Mouse (Mus musculus) intestine, postnatal 0 days (tissue): ENCODE data around the gene Zbtb16. TPM values are rescaled to one million over a fixed set of nuclear protein-coding genes. Genes with fewer than 3 reads are reported as not detected.

Experiments
- ATAC-seq: fragments of 200-750 bp; cut with Nextera tagmentation; 2 replicates; pipeline ENCODE4 v1.8.0; 2017; ENCODE audit warnings: mild to moderate bottlenecking, moderate TSS enrichment, moderate library complexity
- H3K27ac ChIP-seq: fragments of 300-500 bp; sonication (generic); 2 replicates; pipeline ENCODE4 v1.5.1; 2014; ENCODE audit warnings: mild to moderate bottlenecking, low read depth, low read length, moderate library complexity
- H3K27me3 ChIP-seq: fragments of 300-500 bp; sonication (generic); replicated peaks from 2 replicates; pipeline ENCODE4 v1.6.1; 2014; ENCODE audit warnings: low read length, mixed read lengths; ENCODE audit not compliant: control insufficient read depth, insufficient read depth
- H3K36me3 ChIP-seq: fragments of 300-500 bp; sonication (generic); 2 replicates; pipeline ENCODE4 v1.6.1; 2014; ENCODE audit warnings: mild to moderate bottlenecking, moderate library complexity; ENCODE audit not compliant: control insufficient read depth, insufficient read depth
- H3K4me1 ChIP-seq: fragments of 300-500 bp; sonication (generic); replicated peaks from 2 replicates; pipeline ENCODE4 v1.6.1; 2014; ENCODE audit warnings: antibody characterized with exemption, low read length, mixed read lengths; ENCODE audit not compliant: control insufficient read depth, insufficient read depth
- H3K4me2 ChIP-seq: fragments of 300-500 bp; sonication (generic); replicated peaks from 2 replicates; pipeline ENCODE4 v1.6.1; 2014; ENCODE audit warnings: low read depth, mild to moderate bottlenecking, moderate library complexity
- H3K4me3 ChIP-seq: fragments of 300-500 bp; sonication (generic); 2 replicates; pipeline ENCODE4 v1.5.1; 2014; ENCODE audit warnings: low read depth, low read length
- H3K9ac ChIP-seq: fragments of 300-500 bp; sonication (generic); 2 replicates; pipeline ENCODE4 v1.6.1; 2014; ENCODE audit warnings: mild to moderate bottlenecking, low read depth, low read length
- H3K9me3 ChIP-seq: fragments of 300-500 bp; sonication (generic); 2 replicates; pipeline ENCODE4 v1.6.1; 2016; ENCODE audit warnings: mixed run types; ENCODE audit not compliant: control insufficient read depth
- CTCF ChIP-seq: sonication (generic); IDR thresholded peaks from 2 replicates; pipeline ENCODE4 v1.5.1; 2016; ENCODE audit warnings: low read depth, mild to moderate bottlenecking, control low read depth, antibody characterized with exemption, moderate library complexity
- WGBS: fragments of 180-500 bp; shearing (Covaris S2); extraction: QIAGEN DNeasy Blood & Tissue Kit; methylation state at CpG from one replicate; pipeline ENCODE4 v1.1.7; 2014; 5-methylcytosine and 5-hydroxymethylcytosine counted together
- polyA plus RNA-seq: library from polyadenylated mRNA; unstranded; fragments of >200 nt; fragmentation: Nextera tagmentation; extraction: Ambion mirVana; gene quantifications from 2 replicates; pipeline ENCODE4 v1.2.1, GENCODE M21; 2015

Zbtb16 gene
- polyA plus RNA-seq, 1 experiment from 2014 or later: 0.91 TPM

DNA sequence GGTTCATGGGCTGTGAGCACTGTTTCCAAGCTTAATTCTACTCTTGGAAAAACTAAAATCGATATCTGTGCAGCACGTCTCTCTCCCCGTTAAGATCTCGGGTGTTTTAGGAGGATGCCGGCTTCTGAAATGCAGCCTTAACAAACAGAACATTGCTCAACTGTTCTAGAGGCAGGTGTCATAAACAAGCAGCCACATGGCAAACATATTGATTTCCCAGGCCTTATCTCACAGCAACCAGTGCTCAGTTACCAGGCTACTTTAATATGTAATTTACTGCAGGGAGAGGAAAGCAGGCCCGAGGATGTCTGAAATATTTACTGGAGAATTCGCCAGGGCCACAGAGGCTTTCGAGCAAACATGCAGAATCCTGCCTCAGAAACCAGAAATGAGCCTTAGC, 35.4 kb downstream of the Zbtb16 start:
- Histone ChIP-seq H3K27ac (no peak overlapping the region), H3K36me3 (no peaks in the 10 kb centered on the region), H3K9ac (no peak overlapping the region), H3K4me1 (no peaks in the 10 kb centered on the region), H3K27me3 (no peaks in the 10 kb centered on the region), H3K4me3 (no peak overlapping the region), H3K9me3 (no peaks in the 10 kb centered on the region), H3K4me2 (no peak overlapping the region)
- ATAC-seq: peak; percentile 64; the same call in 1 of the 2 replicates
- WGBS: 34% methylated on average over 8 of the region's 8 CpGs
- TF ChIP-seq CTCF: no peak

DNA sequence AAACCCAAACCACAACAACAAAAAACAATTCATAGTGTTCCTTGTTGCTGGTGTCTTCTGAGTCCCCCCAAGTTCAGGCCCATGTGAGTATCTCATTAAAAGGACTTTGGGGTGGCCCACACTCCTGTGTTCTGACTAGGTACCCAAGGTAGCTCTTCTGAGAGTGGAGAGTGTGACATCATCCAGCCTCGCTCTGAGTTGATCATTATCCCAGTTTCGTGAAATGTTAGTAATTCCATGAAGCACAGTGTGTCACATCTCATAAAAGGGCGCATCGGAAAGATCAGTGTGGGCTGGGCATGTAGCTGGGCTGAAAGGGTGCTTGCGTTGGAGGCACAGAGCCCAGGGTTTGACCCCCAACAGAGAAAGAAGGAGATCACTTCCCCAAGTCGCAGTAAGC, 38.0 kb downstream of the Zbtb16 start:
- Histone ChIP-seq H3K4me3 (no peak overlapping the region), H3K4me2 (no peak overlapping the region), H3K36me3 (no peaks in the 10 kb centered on the region), H3K9me3 (no peaks in the 10 kb centered on the region), H3K9ac (no peak overlapping the region), H3K27me3 (no peaks in the 10 kb centered on the region), H3K27ac (no peak overlapping the region), H3K4me1 (0 out of 2 replicates have a peak, but pooled peaks cover 3% of the 10 kb centered on the region)
- ATAC-seq: no peak
- 75% methylated on average over 6 of the region's 6 CpGs for WGBS
- TF ChIP-seq CTCF: no peak

- ATAC-seq: no peak
- Histone ChIP-seq H3K27ac (no peak overlapping the region), H3K27me3 (no peaks in the 10 kb centered on the region), H3K36me3 (no peaks in the 10 kb centered on the region), H3K4me1 (0 out of 2 replicates have a peak, but pooled peaks cover 3% of the 10 kb centered on the region), H3K4me2 (no peak overlapping the region), H3K9ac (no peak overlapping the region), H3K4me3 (no peak overlapping the region), H3K9me3 (no peaks in the 10 kb centered on the region)
- no peak for TF ChIP-seq CTCF
- 49% methylated on average over 10 of the region's 11 CpGs for WGBS
These were observed 39.7 kb downstream of the Zbtb16 start for GRCm38 (mm10) chr9:48796267-48796822.

GRCm38 (mm10) chr9:48795740-48796139, 40.3 kb downstream of the Zbtb16 start:
- H3K4me3 ChIP-seq: no peak overlapping the region
- H3K4me2 ChIP-seq: no peak overlapping the region
- 0 out of 2 replicates have a peak, but pooled peaks cover 3% of the 10 kb centered on the region for H3K4me1 ChIP-seq
- no peaks in the 10 kb centered on the region for H3K9me3 ChIP-seq
- H3K27ac ChIP-seq: no peak overlapping the region
- no peak for ATAC-seq
- H3K27me3 ChIP-seq: no peaks in the 10 kb centered on the region
- H3K9ac ChIP-seq: no peak overlapping the region
- no peak for TF ChIP-seq CTCF
- 62% methylated on average over 10 of the region's 10 CpGs for WGBS
- no peaks in the 10 kb centered on the region for H3K36me3 ChIP-seq

GRCm38 (mm10) chr9:48795095-48795494, 40.9 kb downstream of the Zbtb16 start:
- Histone ChIP-seq H3K4me1 (0 out of 2 replicates have a peak, but pooled peaks cover 3% of the 10 kb centered on the region), H3K4me3 (no peak overlapping the region), H3K27me3 (no peaks in the 10 kb centered on the region), H3K9me3 (no peaks in the 10 kb centered on the region), H3K27ac (no peak overlapping the region), H3K36me3 (no peaks in the 10 kb centered on the region), H3K4me2 (no peak overlapping the region), H3K9ac (no peak overlapping the region)
- 33% methylated on average over 8 of the region's 8 CpGs for WGBS
- ATAC-seq: no peak
- no peak for TF ChIP-seq CTCF

- Histone ChIP-seq H3K4me3 (no peak overlapping the region), H3K9ac (no peak overlapping the region), H3K36me3 (no peaks in the 10 kb centered on the region), H3K9me3 (no peaks in the 10 kb centered on the region), H3K4me1 (0 out of 2 replicates have a peak, but pooled peaks cover 3% of the 10 kb centered on the region), H3K27ac (no peak overlapping the region), H3K4me2 (no peak overlapping the region), H3K27me3 (no peaks in the 10 kb centered on the region)
- no peak for TF ChIP-seq CTCF
- WGBS: 71% methylated on average over 2 of the region's 2 CpGs
- ATAC-seq: peak; percentile 4; the same call in 1 of the 2 replicates
These were observed 41.6 kb downstream of the Zbtb16 start for GRCm38 (mm10) chr9:48794463-48794862.
